Mouse (Mus musculus) forebrain, embryonic 15.5 days (tissue): ENCODE measurements around the gene Kcnn3. TPM values are rescaled to one million over a fixed set of nuclear protein-coding genes. Genes with fewer than 3 reads are reported as not detected.

Experiments used
- ATAC-seq: fragments of 200-750 bp; cut with Nextera tagmentation; replicated peaks from 2 replicates; pipeline ENCODE4 v1.8.0; 2017; ENCODE audit warnings: mild to moderate bottlenecking, moderate TSS enrichment, moderate library complexity
- H3K27ac ChIP-seq: fragments of 300-500 bp; sonication (generic); replicated peaks from 2 replicates; pipeline ENCODE4 v1.5.1; 2015; ENCODE audit warnings: mild to moderate bottlenecking, inconsistent platforms
- H3K27me3 ChIP-seq: fragments of 300-500 bp; sonication (generic); 2 replicates; pipeline ENCODE4 v1.6.1; 2015; ENCODE audit warnings: inconsistent platforms
- H3K36me3 ChIP-seq: fragments of 300-500 bp; sonication (generic); 2 replicates; pipeline ENCODE4 v1.6.1; 2015; ENCODE audit warnings: mild to moderate bottlenecking, inconsistent platforms
- H3K4me1 ChIP-seq: fragments of 300-500 bp; sonication (generic); 2 replicates; pipeline ENCODE4 v1.6.1; 2015; ENCODE audit warnings: inconsistent platforms
- H3K4me2 ChIP-seq: fragments of 300-500 bp; sonication (generic); replicated peaks from 2 replicates; pipeline ENCODE4 v1.6.1; 2015; ENCODE audit warnings: mild to moderate bottlenecking, inconsistent platforms
- H3K4me3 ChIP-seq: fragments of 300-500 bp; sonication (generic); 2 replicates; pipeline ENCODE4 v1.5.1; 2015; ENCODE audit warnings: mild to moderate bottlenecking, inconsistent platforms
- H3K9ac ChIP-seq: fragments of 300-500 bp; sonication (generic); replicated peaks from 2 replicates; pipeline ENCODE4 v1.6.1; 2015; ENCODE audit warnings: mild to moderate bottlenecking, inconsistent platforms
- H3K9me3 ChIP-seq: fragments of 300-500 bp; sonication (generic); 2 replicates; pipeline ENCODE4 v1.6.1; 2016; ENCODE audit warnings: inconsistent platforms
- WGBS: fragments of 180-500 bp; shearing (Covaris S2); methylation state at CpG from one replicate; pipeline ENCODE4 v1.1.7; 2015; ENCODE audit warnings: mixed read lengths; 5-methylcytosine and 5-hydroxymethylcytosine counted together
- polyA plus RNA-seq: library from polyadenylated mRNA; unstranded; fragments of >200 nt; fragmentation: Nextera tagmentation; extraction: Ambion mirVana; gene quantifications from 2 replicates; pipeline ENCODE4 v1.2.1, GENCODE M21; 2015

The Kcnn3 gene
- polyA plus RNA-seq, 1 experiment from 2014 or later = 9.0 TPM

- Histone ChIP-seq H3K27ac (peak overlapping the region; percentile 81), H3K9ac (no peak overlapping the region)
Observed at GRCm38 (mm10) chr3:89696152-89696821, 176.3 kb downstream of the Kcnn3 start.

GRCm38 (mm10) chr3:89698958-89699357 lies 179.0 kb downstream of the Kcnn3 start:
- WGBS = 91% methylated on average over 1 of the region's 1 CpGs
- H3K27me3 ChIP-seq = no peaks in the 10 kb centered on the region
- peaks cover 7% of the 10 kb centered on the region; the same call in 1 of the 2 replicates for H3K4me1 ChIP-seq
- no peak overlapping the region for H3K4me2 ChIP-seq
- ATAC-seq = no peak
- no peak overlapping the region for H3K9ac ChIP-seq
- no peaks in the 10 kb centered on the region for H3K36me3 ChIP-seq
- no peaks in the 10 kb centered on the region for H3K9me3 ChIP-seq
- no peak overlapping the region for H3K27ac ChIP-seq
- no peak overlapping the region for H3K4me3 ChIP-seq

More at GRCm38 (mm10) chr3:89696152-89696821, 176.3 kb downstream of the Kcnn3 start:
- Histone ChIP-seq H3K36me3 (no peaks in the 10 kb centered on the region), H3K4me3 (peak overlapping the region; percentile 7; the same call in 1 of the 2 replicates), H3K27me3 (no peaks in the 10 kb centered on the region), H3K4me2 (peak overlapping the region; percentile 23; the same call in 1 of the 2 replicates), H3K9me3 (no peaks in the 10 kb centered on the region), H3K4me1 (peaks cover 7% of the 10 kb centered on the region; the same call in 1 of the 2 replicates)
- ATAC-seq = peak; percentile 93
- WGBS = 31% methylated on average over 12 of the region's 12 CpGs

GRCm38 (mm10) chr3:89700461-89700860 lies 180.5 kb downstream of the Kcnn3 start:
- no peak overlapping the region for H3K4me2 ChIP-seq
- H3K27ac ChIP-seq = no peak overlapping the region
- H3K4me1 ChIP-seq = peaks cover 7% of the 10 kb centered on the region; the same call in 1 of the 2 replicates
- ATAC-seq = no peak
- H3K27me3 ChIP-seq = no peaks in the 10 kb centered on the region
- H3K9ac ChIP-seq = no peak overlapping the region
- H3K36me3 ChIP-seq = no peaks in the 10 kb centered on the region
- H3K4me3 ChIP-seq = no peak overlapping the region
- no peaks in the 10 kb centered on the region for H3K9me3 ChIP-seq
- 62% methylated on average over 11 of the region's 11 CpGs for WGBS

GRCm38 (mm10) chr3:89703596-89703995 lies 183.6 kb downstream of the Kcnn3 start:
- ATAC-seq = no peak
- no peak overlapping the region for H3K4me3 ChIP-seq
- H3K9me3 ChIP-seq = no peaks in the 10 kb centered on the region
- no peaks in the 10 kb centered on the region for H3K4me1 ChIP-seq
- H3K4me2 ChIP-seq = no peak overlapping the region
- H3K27me3 ChIP-seq = no peaks in the 10 kb centered on the region
- H3K36me3 ChIP-seq = no peaks in the 10 kb centered on the region
- no peak overlapping the region for H3K9ac ChIP-seq
- no peak overlapping the region for H3K27ac ChIP-seq
- 48% methylated on average over 3 of the region's 3 CpGs for WGBS

DNA sequence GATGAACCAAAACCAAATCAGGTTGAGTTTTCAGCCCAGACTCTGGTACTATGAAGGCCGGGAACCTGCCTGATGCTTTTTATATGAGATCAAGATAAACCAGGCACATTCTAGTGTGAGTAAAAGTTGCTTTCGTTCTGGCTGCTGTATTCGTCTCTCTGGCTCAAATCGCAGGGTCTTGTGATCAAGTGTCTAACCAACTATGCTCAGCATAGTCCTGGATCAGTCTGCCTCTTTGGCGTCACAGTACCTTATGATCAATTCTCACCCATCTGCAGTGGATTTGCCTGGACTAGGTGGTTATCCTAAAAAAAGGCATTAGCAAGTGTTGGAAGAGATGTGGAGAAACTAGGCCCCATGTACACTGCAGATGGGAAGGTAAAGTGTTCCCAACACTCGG lies 184.1 kb downstream of the Kcnn3 start:
- Histone ChIP-seq H3K27ac (no peak overlapping the region), H3K4me1 (no peaks in the 10 kb centered on the region), H3K27me3 (no peaks in the 10 kb centered on the region), H3K4me2 (no peak overlapping the region), H3K4me3 (no peak overlapping the region), H3K36me3 (no peaks in the 10 kb centered on the region), H3K9me3 (no peaks in the 10 kb centered on the region), H3K9ac (no peak overlapping the region)
- 78% methylated on average over 6 of the region's 6 CpGs for WGBS
- ATAC-seq = no peak

- 6% methylated on average over 28 of the region's 28 CpGs for WGBS
- Histone ChIP-seq H3K9ac (peak within 1 kb of the TSS; percentile 72), H3K27me3 (no peaks in the 10 kb centered on the region), H3K36me3 (no peaks in the 10 kb centered on the region), H3K27ac (peak within 1 kb of the TSS; percentile 88), H3K4me3 (peak within 1 kb of the TSS; percentile 63), H3K4me1 (peaks cover 20% of the 10 kb centered on the region), H3K9me3 (no peaks in the 10 kb centered on the region), H3K4me2 (peak within 1 kb of the TSS; percentile 66)
- ATAC-seq = peak; percentile 90
Observed at GRCm38 (mm10) chr3:89714359-89715206, 194.6 kb downstream of the Kcnn3 start, which contains the start of gene Adar. Gene Adar, plus strand, starts transcription at chr3:89715022.

GRCm38 (mm10) chr3:89715207-89715966 lies 195.4 kb downstream of the Kcnn3 start:
- Histone ChIP-seq H3K36me3 (no peaks in the 10 kb centered on the region), H3K9me3 (no peaks in the 10 kb centered on the region), H3K9ac (peak overlapping the region; percentile 72), H3K4me1 (peaks cover 20% of the 10 kb centered on the region), H3K27me3 (no peaks in the 10 kb centered on the region), H3K4me2 (peak overlapping the region; percentile 66), H3K27ac (peak overlapping the region; percentile 88), H3K4me3 (peak overlapping the region; percentile 63)
- peak; percentile 78 for ATAC-seq
- WGBS = under 1% methylated on average over 59 of the region's 59 CpGs

- Histone ChIP-seq H3K27me3 (no peaks in the 10 kb centered on the region), H3K9me3 (no peaks in the 10 kb centered on the region), H3K4me3 (peak overlapping the region; percentile 63), H3K9ac (peak overlapping the region; percentile 72), H3K4me1 (peaks cover 20% of the 10 kb centered on the region), H3K4me2 (peak overlapping the region; percentile 66), H3K36me3 (no peaks in the 10 kb centered on the region), H3K27ac (peak overlapping the region; percentile 88)
- WGBS = 39% methylated on average over 6 of the region's 6 CpGs
- no peak for ATAC-seq
Observed at GRCm38 (mm10) chr3:89715967-89716256, 195.9 kb downstream of the Kcnn3 start.

- Histone ChIP-seq H3K4me2 (no peak overlapping the region), H3K4me3 (no peak overlapping the region), H3K9ac (no peak overlapping the region), H3K27me3 (no peaks in the 10 kb centered on the region), H3K4me1 (peaks cover 12% of the 10 kb centered on the region), H3K9me3 (no peaks in the 10 kb centered on the region), H3K27ac (no peak overlapping the region), H3K36me3 (no peaks in the 10 kb centered on the region)
- ATAC-seq = no peak
Observed at GRCm38 (mm10) chr3:89722032-89722431, 202.1 kb downstream of the Kcnn3 start.

DNA sequence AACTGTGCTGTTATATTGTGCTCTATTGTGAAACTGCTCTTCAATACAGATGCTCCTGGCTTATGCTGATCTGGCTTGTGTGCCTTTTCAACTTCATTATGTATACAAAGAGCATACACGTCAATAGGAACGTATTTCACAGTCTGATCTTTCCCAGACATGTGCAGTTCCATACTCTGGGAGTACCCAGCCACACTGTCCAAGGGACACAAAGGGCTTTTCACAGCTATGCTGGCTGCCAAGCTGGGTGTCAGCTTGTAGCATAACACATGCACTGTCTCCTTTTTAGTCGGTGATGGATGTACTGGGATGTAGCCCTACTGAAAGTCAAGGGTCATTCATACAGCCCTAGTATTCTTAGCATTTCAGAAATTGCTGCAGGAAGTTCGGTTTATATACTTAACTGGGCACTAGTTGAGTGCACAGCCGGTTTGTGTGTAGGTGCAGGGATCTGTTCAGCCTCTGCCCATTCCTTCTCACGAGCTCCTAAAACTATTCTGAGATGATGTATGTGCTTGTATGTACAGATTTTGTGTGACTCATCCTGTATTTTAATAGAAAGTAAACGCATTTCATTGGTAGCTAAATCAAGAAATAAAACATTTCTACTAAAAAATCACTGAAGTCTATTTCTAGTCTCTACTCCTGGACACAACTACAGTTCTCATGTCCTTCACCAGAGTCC lies 203.6 kb downstream of the Kcnn3 start:
- no peak overlapping the region for H3K4me2 ChIP-seq
- no peak for ATAC-seq
- no peaks in the 10 kb centered on the region for H3K27me3 ChIP-seq
- H3K36me3 ChIP-seq = no peaks in the 10 kb centered on the region
- H3K9ac ChIP-seq = no peak overlapping the region
- no peaks in the 10 kb centered on the region for H3K9me3 ChIP-seq
- peaks cover 12% of the 10 kb centered on the region for H3K4me1 ChIP-seq
- H3K27ac ChIP-seq = no peak overlapping the region
- 58% methylated on average over 7 of the region's 7 CpGs for WGBS
- H3K4me3 ChIP-seq = no peak overlapping the region
